Mouse (Mus musculus) C2C12 (cell line): Measurements from ENCODE around the gene Slc9a7.

Experiments
- CEBPB ChIP-seq: IDR thresholded peaks from one replicate; pipeline ENCODE4 v1.6.1; 2011; ENCODE audit warnings: low read depth, mild to moderate bottlenecking, control low read depth, moderate library complexity
- CTCF ChIP-seq: IDR thresholded peaks from one replicate; pipeline ENCODE4 v1.5.1; 2011; ENCODE audit not compliant: control insufficient read depth, insufficient read depth, insufficient read length
- FOSL1 ChIP-seq: IDR thresholded peaks from one replicate; pipeline ENCODE4 v1.8.0; 2011; ENCODE audit warnings: mild to moderate bottlenecking, low read length; ENCODE audit not compliant: poor library complexity, insufficient read depth, severe bottlenecking
- MAX ChIP-seq: IDR thresholded peaks from one replicate; pipeline ENCODE4 v1.6.1; 2011; ENCODE audit warnings: mild to moderate bottlenecking, control low read depth
- MYOD1 ChIP-seq: IDR thresholded peaks from one replicate; pipeline ENCODE4 v1.6.1; 2011; ENCODE audit warnings: low read depth; ENCODE audit not compliant: control insufficient read depth, insufficient read length
- MYOG ChIP-seq: IDR thresholded peaks from one replicate; pipeline ENCODE4 v1.6.1; 2011; ENCODE audit not compliant: control insufficient read depth, insufficient read length; ENCODE audit errors: extremely low read depth
- USF1 ChIP-seq: IDR thresholded peaks from one replicate; pipeline ENCODE4 v1.6.1; 2011; ENCODE audit warnings: low read depth, mild to moderate bottlenecking, control low read depth, moderate library complexity

GRCm38 (mm10) chrX:20303280-20303679, 11.7 kb upstream of the Slc9a7 start:
- TF ChIP-seq CTCF, result no peak
- TF ChIP-seq MYOD1, result no peak
- TF ChIP-seq CEBPB, result no peak
- no peak for TF ChIP-seq MYOG
- TF ChIP-seq MAX, result no peak
- no peak for TF ChIP-seq USF1
- no peak for TF ChIP-seq FOSL1
